Mouse (Mus musculus) testis, adult 2 months (tissue): ENCODE data around the gene Col20a1.

Experiments
- CTCF ChIP-seq: fragments of 200-500 bp; IDR thresholded peaks from 2 replicates; pipeline ENCODE4 v1.5.1; 2012; ENCODE audit warnings: low read depth, mild to moderate bottlenecking, inconsistent platforms, low read length, moderate library complexity; ENCODE audit not compliant: control insufficient read depth, insufficient read depth, insufficient replicate concordance
- POLR2A ChIP-seq: fragments of 200-500 bp; IDR thresholded peaks from 2 replicates; pipeline ENCODE4 v1.6.1; 2012; ENCODE audit warnings: low read depth, mild to moderate bottlenecking, inconsistent platforms, low read length, moderate library complexity; ENCODE audit not compliant: control insufficient read depth

GRCm38 (mm10) chr2:180996905-180997304 lies 10.6 kb downstream of the Col20a1 start:
- TF ChIP-seq POLR2A (no peak), CTCF (no peak)
